In genomic region chr2:95586002-95586401, GRCm38 (mm10) we compare ENCODE assay signal across 22 mouse cellular contexts.
DNase-seq lines count a peak whose midpoint lies in the region; ATAC-seq and TF ChIP-seq lines count a peak whose summit lies in the region.
"Had no signal": no experiment of that assay in that cellular context is flagged by ENCODE, and none has a peak within 500 bp of the region (broad histone marks: within the 10 kb centered on the region; RNA-seq: fewer than 3 reads in every experiment).

No protein-coding gene starts in this region.

- H3K27me3 ChIP-seq in intestine, embryonic 15.5 days (replicated peaks) = no peaks in the 10 kb centered on the region
- H3K27me3 ChIP-seq in intestine, postnatal 0 days (replicated peaks; ENCODE audit: control insufficient read depth, insufficient read depth, low read length) = no peaks in the 10 kb centered on the region
- H3K27me3 ChIP-seq in kidney, adult 2 months (replicated peaks; ENCODE audit: control insufficient read depth, insufficient read depth, low read length) = no peaks in the 10 kb centered on the region
- no peaks in the 10 kb centered on the region for H3K27me3 ChIP-seq in intestine, embryonic 16.5 days (replicated peaks; ENCODE audit: control insufficient read depth, insufficient read depth, low read length)
- H3K27me3 ChIP-seq in limb, embryonic 10.5 days (ENCODE audit: low read depth, poor library complexity, severe bottlenecking) = no peaks in the 10 kb centered on the region
- H3K27me3 ChIP-seq: CH12.LX, Patski had no signal

- no peak overlapping the region for H3K27ac ChIP-seq in intestine, embryonic 15.5 days
- no peak overlapping the region for H3K27ac ChIP-seq in intestine, postnatal 0 days (ENCODE audit: low read depth, low read length)
- no peak overlapping the region for H3K27ac ChIP-seq in kidney, adult 2 months (ENCODE audit: insufficient read depth, low read depth, low read length)
- H3K27ac ChIP-seq in intestine, embryonic 16.5 days (ENCODE audit: low read length) = no peak overlapping the region
- peak overlapping the region; percentile 36; the same call in 1 of the 2 replicates for H3K27ac ChIP-seq in limb, embryonic 10.5 days

- no peak overlapping the region for H3K4me2 ChIP-seq in intestine, embryonic 15.5 days (replicated peaks)
- no peak overlapping the region for H3K4me2 ChIP-seq in intestine, postnatal 0 days (replicated peaks; ENCODE audit: low read depth)
- H3K4me2 ChIP-seq in intestine, embryonic 16.5 days (ENCODE audit: low read depth, low read length) = no peak overlapping the region

- no peak for TF ChIP-seq POLR2A in kidney, adult 2 months (IDR thresholded peaks at IDR 0.05; ENCODE audit: low read depth, low read length)

- no peak overlapping the region for H3K9ac ChIP-seq in intestine, embryonic 15.5 days
- H3K9ac ChIP-seq in intestine, postnatal 0 days (ENCODE audit: low read depth, low read length) = no peak overlapping the region
- H3K9ac ChIP-seq in intestine, embryonic 16.5 days (ENCODE audit: low read depth, low read length) = no peak overlapping the region

- intact Hi-C loops in gastrocnemius, postnatal 36 days (cut with DNase I) = no loop called here

- H3K4me1 ChIP-seq in intestine, embryonic 15.5 days (replicated peaks) = no peaks in the 10 kb centered on the region
- no peaks in the 10 kb centered on the region for H3K4me1 ChIP-seq in intestine, postnatal 0 days (replicated peaks; ENCODE audit: control insufficient read depth, insufficient read depth, low read length)
- peaks cover 3% of the 10 kb centered on the region; the same call in 1 of the 2 replicates for H3K4me1 ChIP-seq in kidney, adult 2 months (ENCODE audit: control insufficient read depth, insufficient read depth, low read length)
- no peaks in the 10 kb centered on the region for H3K4me1 ChIP-seq in intestine, embryonic 16.5 days (ENCODE audit: control insufficient read depth, insufficient read depth, low read length)
- H3K4me1 ChIP-seq in limb, embryonic 10.5 days = no peaks in the 10 kb centered on the region

- TF ChIP-seq CTCF in intestine, postnatal 0 days (IDR thresholded peaks at IDR 0.05; ENCODE audit: low read depth) = no peak
- TF ChIP-seq CTCF in kidney, adult 2 months (conservative IDR thresholded peaks at IDR 0.05; ENCODE audit: insufficient read depth, insufficient read length, low read depth, low read length) = no peak

- DNase-seq in kidney, adult 2 months = peak; percentile 3
- no peak for DNase-seq in kidney, adult 18-20 months
- DNase-seq in limb, embryonic 10.5 days (ENCODE audit: low spot score) = no peak
- DNase-seq in retina, postnatal 1 day = no peak
- DNase-seq in gastrocnemius, postnatal 36 days = no peak
- DNase-seq: adrenal gland, adult 2 months; adrenal gland, adult 8-10 months; adrenal gland, postnatal 10 days; adrenal gland, postnatal 14 days; adrenal gland, postnatal 25 days; adrenal gland, postnatal 36 days; B cell, adult 2 months; cerebellum, adult 11 months; cerebellum, adult 11-12 months had no signal

- no peaks in the 10 kb centered on the region for H3K36me3 ChIP-seq in intestine, embryonic 15.5 days
- H3K36me3 ChIP-seq in intestine, postnatal 0 days (ENCODE audit: control insufficient read depth, insufficient read depth) = no peaks in the 10 kb centered on the region
- no peaks in the 10 kb centered on the region for H3K36me3 ChIP-seq in kidney, adult 2 months (ENCODE audit: control insufficient read depth, insufficient read depth, low read length)
- H3K36me3 ChIP-seq in intestine, embryonic 16.5 days (ENCODE audit: control insufficient read depth, insufficient read depth, low read length) = no peaks in the 10 kb centered on the region
- H3K36me3 ChIP-seq in limb, embryonic 10.5 days = no peaks in the 10 kb centered on the region
- H3K36me3 ChIP-seq: G1E had no signal

- peak; percentile 68 for ATAC-seq in intestine, embryonic 15.5 days
- no peak for ATAC-seq in intestine, postnatal 0 days
- ATAC-seq in intestine, embryonic 16.5 days = peak; percentile 58
- ATAC-seq: activated CD4-positive, CD25-positive, alpha-beta regulatory T cell, adult 4 months; CD4-positive, CD25-positive, alpha-beta regulatory T cell, adult 4 months; Patski had no signal

- H3K9me3 ChIP-seq in intestine, embryonic 15.5 days = no peaks in the 10 kb centered on the region
- no peaks in the 10 kb centered on the region for H3K9me3 ChIP-seq in intestine, postnatal 0 days (ENCODE audit: control insufficient read depth)
- no peaks in the 10 kb centered on the region for H3K9me3 ChIP-seq in intestine, embryonic 16.5 days (ENCODE audit: control insufficient read depth, low read length)
- no peaks in the 10 kb centered on the region for H3K9me3 ChIP-seq in limb, embryonic 10.5 days (replicated peaks)

- no peak overlapping the region for H3K4me3 ChIP-seq in intestine, embryonic 15.5 days (replicated peaks)
- H3K4me3 ChIP-seq in intestine, postnatal 0 days (ENCODE audit: low read depth, low read length) = no peak overlapping the region
- H3K4me3 ChIP-seq in kidney, adult 2 months (ENCODE audit: insufficient read depth, low read depth, low read length) = no peak overlapping the region
- H3K4me3 ChIP-seq in intestine, embryonic 16.5 days (ENCODE audit: low read length) = no peak overlapping the region
- no peak overlapping the region for H3K4me3 ChIP-seq in limb, embryonic 10.5 days
